26 mouse cellular contexts compared by ENCODE assay signal in genomic region chr11:96092674-96093291, GRCm38 (mm10). TPM values are rescaled to one million over a fixed set of nuclear protein-coding genes. Genes with fewer than 3 reads are reported as not detected.
A peak's percentile ranks its signal among the peaks of the same experiment; 100 is the strongest.
DNase-seq lines count a peak whose midpoint lies in the region; ATAC-seq lines count a peak whose summit lies in the region.
"Had no signal": no experiment of that assay in that cellular context is flagged by ENCODE, and none has a peak within 500 bp of the region (broad histone marks: within the 10 kb centered on the region; RNA-seq: fewer than 3 reads in every experiment).

No protein-coding gene starts in this region.

- peak; percentile 62; the same call in 1 of the 2 replicates for ATAC-seq in embryonic facial prominence, embryonic 14.5 days (ENCODE audit: low read depth)
- no peak for ATAC-seq in heart, embryonic 11.5 days (replicated peaks; ENCODE audit: insufficient number of reproducible peaks, low FRiP score, low TSS enrichment)
- no peak for ATAC-seq in monocyte, adult 5-6 weeks (replicated peaks; ENCODE audit: insufficient number of reproducible peaks, low FRiP score, low TSS enrichment, poor library complexity, severe bottlenecking)
- ATAC-seq: activated CD4-positive, CD25-positive, alpha-beta regulatory T cell, adult 4 months; CD4-positive, CD25-positive, alpha-beta regulatory T cell, adult 4 months; forebrain, embryonic 13.5 days; inflammation-experienced regulatory T-cells, adult 6 months; midbrain, embryonic 15.5 days had no signal

- intact Hi-C loops in heart, postnatal 10 days (cut with DNase I), result loop anchor here (1.0 to 10.0 kb wide), 3 partner anchors 35 to 148 kb away; no protein-coding TSS in a partner anchor

- no peak overlapping the region for H3K9ac ChIP-seq in embryonic facial prominence, embryonic 14.5 days (ENCODE audit: low read depth, low read length)
- no peak overlapping the region for H3K9ac ChIP-seq in heart, embryonic 11.5 days (ENCODE audit: low read depth, low read length)
- H3K9ac ChIP-seq: forebrain, embryonic 13.5 days; lung, embryonic 14.5 days; midbrain, embryonic 15.5 days; stomach, embryonic 15.5 days had no signal

- peaks cover 6% of the 10 kb centered on the region; the same call in 1 of the 2 replicates for H3K9me3 ChIP-seq in embryonic facial prominence, embryonic 14.5 days (ENCODE audit: control insufficient read depth, low read length)
- 0 out of 2 replicates have a peak, but pooled peaks cover under 1% of the 10 kb centered on the region for H3K9me3 ChIP-seq in embryonic facial prominence, embryonic 10.5 days
- no peaks in the 10 kb centered on the region for H3K9me3 ChIP-seq in heart, embryonic 11.5 days (replicated peaks; ENCODE audit: control insufficient read depth, low read length)
- H3K9me3 ChIP-seq: midbrain, embryonic 15.5 days; stomach, embryonic 15.5 days had no signal

- no peak overlapping the region for H3K27ac ChIP-seq in embryonic facial prominence, embryonic 14.5 days (replicated peaks; ENCODE audit: low read depth, low read length)
- no peak overlapping the region for H3K27ac ChIP-seq in embryonic facial prominence, embryonic 10.5 days (replicated peaks)
- peak overlapping the region; percentile 43; the same call in 1 of the 2 replicates for H3K27ac ChIP-seq in heart, embryonic 11.5 days (ENCODE audit: low read depth, low read length)
- H3K27ac ChIP-seq: forebrain, embryonic 13.5 days; midbrain, embryonic 15.5 days; stomach, embryonic 15.5 days had no signal

- no peaks in the 10 kb centered on the region for H3K27me3 ChIP-seq in embryonic facial prominence, embryonic 14.5 days (replicated peaks; ENCODE audit: control insufficient read depth, insufficient read depth, low read length)
- H3K27me3 ChIP-seq in embryonic facial prominence, embryonic 10.5 days (replicated peaks; ENCODE audit: low read depth, poor library complexity, severe bottlenecking), result peaks cover 8% of the 10 kb centered on the region
- 0 out of 2 replicates have a peak, but pooled peaks cover 5% of the 10 kb centered on the region for H3K27me3 ChIP-seq in heart, embryonic 11.5 days (ENCODE audit: control insufficient read depth, insufficient read depth, low read length)
- H3K27me3 ChIP-seq: midbrain, embryonic 15.5 days; stomach, embryonic 15.5 days had no signal

- H3K4me1 ChIP-seq in embryonic facial prominence, embryonic 14.5 days (ENCODE audit: control insufficient read depth, insufficient read depth, low read length), result no peaks in the 10 kb centered on the region
- H3K4me1 ChIP-seq in embryonic facial prominence, embryonic 10.5 days, result no peaks in the 10 kb centered on the region
- no peaks in the 10 kb centered on the region for H3K4me1 ChIP-seq in heart, embryonic 11.5 days (ENCODE audit: control insufficient read depth, insufficient read depth, low read length)
- H3K4me1 ChIP-seq: forebrain, embryonic 13.5 days; midbrain, embryonic 15.5 days; stomach, embryonic 15.5 days had no signal

- no peak overlapping the region for H3K4me3 ChIP-seq in embryonic facial prominence, embryonic 14.5 days (ENCODE audit: low read depth, low read length)
- H3K4me3 ChIP-seq in embryonic facial prominence, embryonic 10.5 days, result no peak overlapping the region
- no peak overlapping the region for H3K4me3 ChIP-seq in heart, embryonic 11.5 days (ENCODE audit: low read depth, low read length)
- H3K4me3 ChIP-seq: erythroblast, embryonic 14.5 days; forebrain, embryonic 13.5 days; midbrain, embryonic 15.5 days; stomach, embryonic 15.5 days had no signal

- 38% methylated on average over 7 of the region's 7 CpGs for WGBS in embryonic facial prominence, embryonic 14.5 days
- 46% methylated on average over 7 of the region's 7 CpGs for WGBS in embryonic facial prominence, embryonic 10.5 days
- 33% methylated on average over 7 of the region's 7 CpGs for WGBS in heart, embryonic 11.5 days (ENCODE audit: insufficient replicate concordance)

- peak; percentile 28 for DNase-seq in embryonic facial prominence, embryonic 14.5 days (ENCODE audit: low spot score)
- no peak for DNase-seq in embryonic facial prominence, embryonic 10.5 days (ENCODE audit: low spot score)
- peak; percentile 30 for DNase-seq in lung, postnatal 10 days
- no peak for DNase-seq in lung, postnatal 4 days
- peak; percentile 65 to 74 for DNase-seq in heart, postnatal 10 days
- DNase-seq in thymus, postnatal 0 days (ENCODE audit: low spot score), result no peak
- DNase-seq: right cerebral cortex, postnatal 25 days; thymus, adult 18-20 months had no signal

- H3K36me3 ChIP-seq in embryonic facial prominence, embryonic 14.5 days (ENCODE audit: control insufficient read depth, insufficient read depth, low read length), result no peaks in the 10 kb centered on the region
- H3K36me3 ChIP-seq in embryonic facial prominence, embryonic 10.5 days (replicated peaks), result no peaks in the 10 kb centered on the region
- no peaks in the 10 kb centered on the region for H3K36me3 ChIP-seq in heart, embryonic 11.5 days (ENCODE audit: control insufficient read depth, insufficient read depth, low read length)
- H3K36me3 ChIP-seq: midbrain, embryonic 15.5 days; stomach, embryonic 15.5 days had no signal

- no peak overlapping the region for H3K4me2 ChIP-seq in embryonic facial prominence, embryonic 14.5 days (ENCODE audit: low read depth, low read length)
- H3K4me2 ChIP-seq in heart, embryonic 11.5 days, result no peak overlapping the region
- H3K4me2 ChIP-seq: forebrain, embryonic 13.5 days; liver, embryonic 11.5 days; lung, embryonic 14.5 days; midbrain, embryonic 15.5 days; stomach, embryonic 15.5 days had no signal

RNA-seq across cellular contexts. Expression of gene Atp5g1, which starts 17.3 kb away (rescaled TPM):
- 764 and 777 TPM in 2 replicates for polyA plus RNA-seq in embryonic facial prominence, embryonic 14.5 days (2014; fragmentation: Nextera tagmentation; extraction: Ambion mirVana)
- 596 and 634 TPM in 2 replicates for polyA plus RNA-seq in embryonic facial prominence, embryonic 10.5 days (2016; fragmentation: Nextera tagmentation; extraction: Ambion mirVana)
- 1,582 and 1,616 TPM in 2 replicates for polyA plus RNA-seq in heart, embryonic 11.5 days (2014; fragmentation: Nextera tagmentation; extraction: Ambion mirVana)
- 1,000 to 10,000 TPM; 2,962 to 2,967 TPM for total RNA-seq in heart, postnatal 10 days (2021)
- total RNA-seq in monocyte, adult 5-6 weeks (2017), result 1.6 to 31.3 TPM (median 27.1 TPM) in 3 replicates
- polyA plus RNA-seq in thymus, postnatal 0 days (2015; fragmentation: Nextera tagmentation; extraction: Ambion mirVana), result 610 and 662 TPM in 2 replicates

RNA-seq across cellular contexts. Expression of gene Calcoco2, which starts 19.0 kb away (rescaled TPM):
- polyA plus RNA-seq in embryonic facial prominence, embryonic 14.5 days (2014; fragmentation: Nextera tagmentation; extraction: Ambion mirVana), result 0.47 TPM in 1 of 2 replicates, not detected in the other
- polyA plus RNA-seq in embryonic facial prominence, embryonic 10.5 days (2016; fragmentation: Nextera tagmentation; extraction: Ambion mirVana), result not detected in 2 replicates
- not detected in 2 replicates for polyA plus RNA-seq in heart, embryonic 11.5 days (2014; fragmentation: Nextera tagmentation; extraction: Ambion mirVana)
- total RNA-seq in heart, postnatal 10 days (2021), result not detected
- total RNA-seq in monocyte, adult 5-6 weeks (2017), result not detected in 3 replicates
- polyA plus RNA-seq in thymus, postnatal 0 days (2015; fragmentation: Nextera tagmentation; extraction: Ambion mirVana), result 0.13 and 0.20 TPM in 2 replicates
- total RNA-seq: adrenal gland, postnatal 10 days; gastrocnemius, postnatal 10 days; hematopoietic stem cell, adult 5-6 weeks; megakaryocyte, adult 5-6 weeks had no signal
- polyA plus RNA-seq: activated CD4-positive, CD25-positive, alpha-beta regulatory T cell, adult 4 months; CD4-positive, CD25-positive, alpha-beta regulatory T cell, adult 4 months; cerebellum, adult 2 months; erythroblast, embryonic 14.5 days; forebrain, embryonic 13.5 days; frontal cortex, adult 2 months; inflammation-experienced regulatory T-cells, adult 6 months; limb, embryonic 11.5 days; liver, embryonic 11.5 days; lung, embryonic 14.5 days; midbrain, embryonic 15.5 days had no signal

RNA-seq across cellular contexts. Expression of gene Ube2z, which starts 27.6 kb away (rescaled TPM):
- polyA plus RNA-seq in embryonic facial prominence, embryonic 14.5 days (2014; fragmentation: Nextera tagmentation; extraction: Ambion mirVana), result 39.5 and 40.6 TPM in 2 replicates
- 34.3 and 35.2 TPM in 2 replicates for polyA plus RNA-seq in embryonic facial prominence, embryonic 10.5 days (2016; fragmentation: Nextera tagmentation; extraction: Ambion mirVana)
- polyA plus RNA-seq in heart, embryonic 11.5 days (2014; fragmentation: Nextera tagmentation; extraction: Ambion mirVana), result 23.0 and 33.1 TPM in 2 replicates
- total RNA-seq in heart, postnatal 10 days (2021), result 10 to 100 TPM; 41.6 to 46.4 TPM
- 36.8 to 37.9 TPM (median 37.2 TPM) in 3 replicates for total RNA-seq in monocyte, adult 5-6 weeks (2017)
- 27.1 and 28.4 TPM in 2 replicates for polyA plus RNA-seq in thymus, postnatal 0 days (2015; fragmentation: Nextera tagmentation; extraction: Ambion mirVana)

RNA-seq across cellular contexts. Expression of gene Ttll6, which starts 40.8 kb away (rescaled TPM):
- 0.30 and 0.96 TPM in 2 replicates for polyA plus RNA-seq in embryonic facial prominence, embryonic 14.5 days (2014; fragmentation: Nextera tagmentation; extraction: Ambion mirVana)
- not detected in 2 replicates for polyA plus RNA-seq in embryonic facial prominence, embryonic 10.5 days (2016; fragmentation: Nextera tagmentation; extraction: Ambion mirVana)
- not detected in 2 replicates for polyA plus RNA-seq in heart, embryonic 11.5 days (2014; fragmentation: Nextera tagmentation; extraction: Ambion mirVana)
- not detected for total RNA-seq in heart, postnatal 10 days (2021)
- not detected in 3 replicates for total RNA-seq in monocyte, adult 5-6 weeks (2017)
- 0.05 and 0.12 TPM in 2 replicates for polyA plus RNA-seq in thymus, postnatal 0 days (2015; fragmentation: Nextera tagmentation; extraction: Ambion mirVana)
- total RNA-seq: adrenal gland, postnatal 10 days; gastrocnemius, postnatal 10 days; hematopoietic stem cell, adult 5-6 weeks; megakaryocyte, adult 5-6 weeks had no signal
- polyA plus RNA-seq: CD4-positive, CD25-positive, alpha-beta regulatory T cell, adult 4 months; erythroblast, embryonic 14.5 days; inflammation-experienced regulatory T-cells, adult 6 months; liver, embryonic 11.5 days had no signal

RNA-seq across cellular contexts. Expression of gene Snf8, which starts 58.1 kb away (rescaled TPM):
- polyA plus RNA-seq in embryonic facial prominence, embryonic 14.5 days (2014; fragmentation: Nextera tagmentation; extraction: Ambion mirVana), result 33.4 and 36.6 TPM in 2 replicates
- 106 and 107 TPM in 2 replicates for polyA plus RNA-seq in embryonic facial prominence, embryonic 10.5 days (2016; fragmentation: Nextera tagmentation; extraction: Ambion mirVana)
- 27.1 and 31.3 TPM in 2 replicates for polyA plus RNA-seq in heart, embryonic 11.5 days (2014; fragmentation: Nextera tagmentation; extraction: Ambion mirVana)
- 10 to 100 TPM; 54.3 to 56.9 TPM for total RNA-seq in heart, postnatal 10 days (2021)
- 66.0 to 93.9 TPM (median 80.9 TPM) in 3 replicates for total RNA-seq in monocyte, adult 5-6 weeks (2017)
- 128 and 144 TPM in 2 replicates for polyA plus RNA-seq in thymus, postnatal 0 days (2015; fragmentation: Nextera tagmentation; extraction: Ambion mirVana)

Comparison
In these comparisons a context has a peak if more than half of its experiments do, and no peak if none do; other contexts are left out.
1. DNase-seq: peak in embryonic facial prominence, embryonic 14.5 days (single experiment), lung, postnatal 10 days (single experiment) and heart, postnatal 10 days (2 of 2); none in embryonic facial prominence, embryonic 10.5 days (single experiment), lung, postnatal 4 days (0 of 2) and thymus, postnatal 0 days (single experiment).